Comparison of ENCODE assay signal across 24 mouse cellular contexts in genomic region chr2:165126896-165127562, GRCm38 (mm10). TPM values are rescaled to one million over a fixed set of nuclear protein-coding genes. Genes with fewer than 3 reads are reported as not detected.
DNase-seq lines count a peak whose midpoint lies in the region; ATAC-seq and TF ChIP-seq lines count a peak whose summit lies in the region.
"Had no signal": no experiment of that assay in that cellular context is flagged by ENCODE, and none has a peak within 500 bp of the region (broad histone marks: within the 10 kb centered on the region; RNA-seq: fewer than 3 reads in every experiment).

No protein-coding gene starts in this region.

- no peak overlapping the region for H3K4me2 ChIP-seq in hindbrain, embryonic 14.5 days (replicated peaks)
- no peak overlapping the region for H3K4me2 ChIP-seq in forebrain, embryonic 14.5 days (ENCODE audit: low read length)
- no peak overlapping the region for H3K4me2 ChIP-seq in hindbrain, embryonic 15.5 days
- no peak overlapping the region for H3K4me2 ChIP-seq in midbrain, embryonic 15.5 days
- H3K4me2 ChIP-seq: embryonic facial prominence, embryonic 13.5 days; kidney, embryonic 15.5 days; limb, embryonic 15.5 days; liver, embryonic 15.5 days had no signal

- no peak overlapping the region for H3K9ac ChIP-seq in hindbrain, embryonic 14.5 days
- H3K9ac ChIP-seq in forebrain, embryonic 14.5 days (ENCODE audit: low read length): 0 out of 2 replicates have a peak overlapping the region, but pooled peaks have one; percentile 25
- no peak overlapping the region for H3K9ac ChIP-seq in hindbrain, embryonic 15.5 days
- H3K9ac ChIP-seq in midbrain, embryonic 15.5 days: no peak overlapping the region
- H3K9ac ChIP-seq: embryonic facial prominence, embryonic 13.5 days; kidney, embryonic 15.5 days; limb, embryonic 15.5 days; liver, embryonic 15.5 days had no signal

- H3K27ac ChIP-seq in hindbrain, embryonic 10.5 days: peak overlapping the region; percentile 83
- no peak overlapping the region; the same call in 1 of the 2 replicates for H3K27ac ChIP-seq in hindbrain, embryonic 14.5 days
- H3K27ac ChIP-seq in forebrain, embryonic 14.5 days (ENCODE audit: low read depth, low read length): peak overlapping the region; percentile 52; the same call in 1 of the 2 replicates
- H3K27ac ChIP-seq in hindbrain, embryonic 15.5 days (replicated peaks): peak overlapping the region; percentile 69
- H3K27ac ChIP-seq in midbrain, embryonic 15.5 days: peak overlapping the region; percentile 59
- no peak overlapping the region for H3K27ac ChIP-seq in layer of hippocampus, adult 2 months
- H3K27ac ChIP-seq: embryonic facial prominence, embryonic 13.5 days; kidney, embryonic 15.5 days; limb, embryonic 15.5 days; liver, embryonic 15.5 days had no signal

- peaks cover 68% of the 10 kb centered on the region for H3K27me3 ChIP-seq in hindbrain, embryonic 10.5 days (ENCODE audit: insufficient read depth, poor library complexity, severe bottlenecking)
- no peaks in the 10 kb centered on the region for H3K27me3 ChIP-seq in hindbrain, embryonic 14.5 days (ENCODE audit: control insufficient read depth, insufficient read depth, low read length)
- H3K27me3 ChIP-seq in forebrain, embryonic 14.5 days (replicated peaks; ENCODE audit: control insufficient read depth, insufficient read depth, low read length): no peaks in the 10 kb centered on the region
- no peaks in the 10 kb centered on the region for H3K27me3 ChIP-seq in hindbrain, embryonic 15.5 days
- no peaks in the 10 kb centered on the region for H3K27me3 ChIP-seq in midbrain, embryonic 15.5 days (replicated peaks)

- peaks cover 66% of the 10 kb centered on the region for H3K4me1 ChIP-seq in hindbrain, embryonic 10.5 days (replicated peaks)
- H3K4me1 ChIP-seq in hindbrain, embryonic 14.5 days (replicated peaks; ENCODE audit: control insufficient read depth, insufficient read depth, low read length): peaks cover 21% of the 10 kb centered on the region
- H3K4me1 ChIP-seq in forebrain, embryonic 14.5 days (ENCODE audit: control insufficient read depth, insufficient read depth, low read length): peaks cover 8% of the 10 kb centered on the region; the same call in 1 of the 2 replicates
- peaks cover 21% of the 10 kb centered on the region for H3K4me1 ChIP-seq in hindbrain, embryonic 15.5 days (replicated peaks)
- H3K4me1 ChIP-seq in midbrain, embryonic 15.5 days: peaks cover 26% of the 10 kb centered on the region
- H3K4me1 ChIP-seq: limb, embryonic 15.5 days; liver, embryonic 15.5 days had no signal

- TF ChIP-seq CTCF in layer of hippocampus, adult 2 months (conservative IDR thresholded peaks at IDR 0.05): no peak

- peaks cover 12% of the 10 kb centered on the region for H3K36me3 ChIP-seq in hindbrain, embryonic 10.5 days
- no peaks in the 10 kb centered on the region for H3K36me3 ChIP-seq in hindbrain, embryonic 14.5 days (replicated peaks; ENCODE audit: control insufficient read depth, insufficient read depth)
- H3K36me3 ChIP-seq in forebrain, embryonic 14.5 days (ENCODE audit: control insufficient read depth, insufficient read depth, low read length): no peaks in the 10 kb centered on the region
- H3K36me3 ChIP-seq in hindbrain, embryonic 15.5 days: no peaks in the 10 kb centered on the region
- H3K36me3 ChIP-seq in midbrain, embryonic 15.5 days (replicated peaks): no peaks in the 10 kb centered on the region
- H3K36me3 ChIP-seq: embryonic facial prominence, embryonic 13.5 days; kidney, embryonic 15.5 days; limb, embryonic 15.5 days; liver, embryonic 15.5 days had no signal

- 27% methylated on average over 10 of the region's 10 CpGs for WGBS in hindbrain, embryonic 10.5 days
- WGBS in hindbrain, embryonic 14.5 days: 8% methylated on average over 10 of the region's 10 CpGs
- WGBS in forebrain, embryonic 14.5 days: 14% methylated on average over 10 of the region's 10 CpGs
- WGBS in hindbrain, embryonic 15.5 days: 16% methylated on average over 10 of the region's 10 CpGs
- 11% methylated on average over 10 of the region's 10 CpGs for WGBS in midbrain, embryonic 15.5 days

- no peak overlapping the region for H3K4me3 ChIP-seq in hindbrain, embryonic 10.5 days
- H3K4me3 ChIP-seq in hindbrain, embryonic 14.5 days (replicated peaks; ENCODE audit: low read length): no peak overlapping the region
- no peak overlapping the region for H3K4me3 ChIP-seq in forebrain, embryonic 14.5 days (ENCODE audit: low read depth, low read length)
- no peak overlapping the region for H3K4me3 ChIP-seq in hindbrain, embryonic 15.5 days
- no peak overlapping the region for H3K4me3 ChIP-seq in midbrain, embryonic 15.5 days
- H3K4me3 ChIP-seq in layer of hippocampus, adult 2 months: no peak overlapping the region
- H3K4me3 ChIP-seq: embryonic facial prominence, embryonic 13.5 days; kidney, embryonic 15.5 days; limb, embryonic 15.5 days; liver, embryonic 15.5 days had no signal

- no peak for DNase-seq in hindbrain, embryonic 10.5 days (ENCODE audit: low spot score)
- DNase-seq in hindbrain, embryonic 14.5 days (ENCODE audit: low spot score): no peak
- DNase-seq in forebrain, embryonic 14.5 days (ENCODE audit: low spot score): no peak
- no peak for DNase-seq in thymus, postnatal 36 days
- no peak for DNase-seq in layer of hippocampus, adult 2 months (ENCODE audit: low spot score in 2 of 2)
- no peak for DNase-seq in thymus, postnatal 25 days
- DNase-seq: adrenal gland, adult 8-10 months; cerebellum, adult 9-10 months; gastrocnemius, postnatal 25 days; kidney, postnatal 4 days; layer of hippocampus, postnatal 36 days had no signal

- ATAC-seq in hindbrain, embryonic 14.5 days (ENCODE audit: low FRiP score): no peak
- ATAC-seq in forebrain, embryonic 14.5 days: peak; percentile 59
- no peak for ATAC-seq in hindbrain, embryonic 15.5 days (ENCODE audit: low FRiP score, low read depth)
- ATAC-seq in midbrain, embryonic 15.5 days (replicated peaks): no peak
- ATAC-seq: intestine, postnatal 0 days; lung, postnatal 0 days had no signal

- H3K9me3 ChIP-seq in hindbrain, embryonic 10.5 days: no peaks in the 10 kb centered on the region
- H3K9me3 ChIP-seq in hindbrain, embryonic 14.5 days (ENCODE audit: control insufficient read depth, low read length): no peaks in the 10 kb centered on the region
- no peaks in the 10 kb centered on the region for H3K9me3 ChIP-seq in forebrain, embryonic 14.5 days (replicated peaks; ENCODE audit: control insufficient read depth, low read length)
- H3K9me3 ChIP-seq in hindbrain, embryonic 15.5 days: no peaks in the 10 kb centered on the region
- H3K9me3 ChIP-seq in midbrain, embryonic 15.5 days: no peaks in the 10 kb centered on the region
- H3K9me3 ChIP-seq: embryonic facial prominence, embryonic 13.5 days; kidney, embryonic 15.5 days; limb, embryonic 15.5 days; liver, embryonic 15.5 days had no signal

RNA-seq across cellular contexts. Expression of gene 1700025C18Rik, which starts 36.5 kb away (rescaled TPM):
- polyA plus RNA-seq in hindbrain, embryonic 10.5 days (2016; fragmentation: Nextera tagmentation; extraction: Ambion mirVana): not detected in 2 replicates
- not detected in 2 replicates for polyA plus RNA-seq in hindbrain, embryonic 14.5 days (2014; fragmentation: Nextera tagmentation; extraction: Ambion mirVana)
- polyA plus RNA-seq in forebrain, embryonic 14.5 days (2014; fragmentation: Nextera tagmentation; extraction: Ambion mirVana): not detected in 2 replicates
- polyA plus RNA-seq in hindbrain, embryonic 15.5 days (2015; fragmentation: Nextera tagmentation; extraction: Ambion mirVana): not detected in 2 replicates
- not detected in 2 replicates for polyA plus RNA-seq in midbrain, embryonic 15.5 days (2015; fragmentation: Nextera tagmentation; extraction: Ambion mirVana)
- total RNA-seq in layer of hippocampus, adult 2 months (2021): not detected
- total RNA-seq: adrenal gland, adult 8-10 months; gastrocnemius, postnatal 25 days; hematopoietic stem cell, adult 5-6 weeks; layer of hippocampus, postnatal 36 days; left cerebral cortex, postnatal 36 days; neutrophil, adult 5-6 weeks had no signal
- polyA plus RNA-seq: cortical plate, adult 2 months; embryonic facial prominence, embryonic 13.5 days; heart, embryonic 16.5 days; intestine, postnatal 0 days; kidney, embryonic 15.5 days; limb, embryonic 15.5 days; liver, embryonic 15.5 days; lung, postnatal 0 days had no signal

Comparison
In these comparisons a context has a peak if more than half of its experiments do, and no peak if none do; other contexts are left out.
1. H3K27ac ChIP-seq: peak in hindbrain, embryonic 10.5 days (single experiment), forebrain, embryonic 14.5 days (single experiment), hindbrain, embryonic 15.5 days (single experiment) and midbrain, embryonic 15.5 days (single experiment); none in hindbrain, embryonic 14.5 days (single experiment) and layer of hippocampus, adult 2 months (single experiment).